Mouse (Mus musculus): ENCODE data around the gene Abhd11.
"Not testable (repeated sequence)": the region's sequence is repeated elsewhere in the genome, so short reads cannot be mapped to it uniquely, and the experiment has no call there.

Abhd11 gene

GRCm38 (mm10) chr5:135023344-135024173, 14.6 kb downstream of the Abhd11 start, which contains the start of gene Stx1a:
Gene Stx1a (plus strand): TSS chr5:135023482.
- peak; percentile 90 for DNase-seq (ENCODE audit: low spot score)

GRCm38 (mm10) chr5:135024665-135025224, 15.8 kb downstream of the Abhd11 start:
- DNase-seq (ENCODE audit: low spot score), result no peak

GRCm38 (mm10) chr5:135025899-135026298, 16.9 kb downstream of the Abhd11 start:
- no peak for DNase-seq (ENCODE audit: low spot score)

- peak; percentile 68 for DNase-seq (ENCODE audit: low spot score)
Observed at GRCm38 (mm10) chr5:135029007-135029854, 20.3 kb downstream of the Abhd11 start.

GRCm38 (mm10) chr5:135032581-135032980, 23.6 kb downstream of the Abhd11 start:
- DNase-seq (ENCODE audit: low spot score), result no peak

GRCm38 (mm10) chr5:135034593-135034992, 25.6 kb downstream of the Abhd11 start:
- no peak for DNase-seq (ENCODE audit: low spot score)

- no peak for DNase-seq (ENCODE audit: low spot score)
Observed at GRCm38 (mm10) chr5:135035608-135036359, 26.8 kb downstream of the Abhd11 start.

GRCm38 (mm10) chr5:135037946-135038345, 29.0 kb downstream of the Abhd11 start:
- no peak for DNase-seq (ENCODE audit: low spot score)

GRCm38 (mm10) chr5:135039541-135039940, 30.6 kb downstream of the Abhd11 start:
- no peak for DNase-seq (ENCODE audit: low spot score)

- no peak for DNase-seq (ENCODE audit: low spot score)
Observed at GRCm38 (mm10) chr5:135040059-135040458, 31.1 kb downstream of the Abhd11 start.

- no peak for DNase-seq (ENCODE audit: low spot score)
Observed at GRCm38 (mm10) chr5:135040777-135041176, 31.8 kb downstream of the Abhd11 start.

GRCm38 (mm10) chr5:135042105-135042788, 33.3 kb downstream of the Abhd11 start:
- DNase-seq (ENCODE audit: low spot score), result no peak

GRCm38 (mm10) chr5:135044575-135044974, 35.6 kb downstream of the Abhd11 start:
- DNase-seq (ENCODE audit: low spot score), result no peak

- DNase-seq (ENCODE audit: low spot score), result no peak
Observed at GRCm38 (mm10) chr5:135048539-135048938, 39.6 kb downstream of the Abhd11 start.

- DNase-seq (ENCODE audit: low spot score), result not testable (repeated sequence)
Observed at GRCm38 (mm10) chr5:135049268-135049667, 40.3 kb downstream of the Abhd11 start.

- no peak for DNase-seq (ENCODE audit: low spot score)
Observed at GRCm38 (mm10) chr5:135053356-135053755, 44.4 kb downstream of the Abhd11 start.
